Mouse (Mus musculus): ENCODE measurements around the gene Ehbp1l1. TPM values are rescaled to one million over a fixed set of nuclear protein-coding genes. Genes with fewer than 3 reads are reported as not detected.

Ehbp1l1 gene
- polyA plus RNA-seq, 1 experiment from 2014 or later, result 110 TPM

DNA sequence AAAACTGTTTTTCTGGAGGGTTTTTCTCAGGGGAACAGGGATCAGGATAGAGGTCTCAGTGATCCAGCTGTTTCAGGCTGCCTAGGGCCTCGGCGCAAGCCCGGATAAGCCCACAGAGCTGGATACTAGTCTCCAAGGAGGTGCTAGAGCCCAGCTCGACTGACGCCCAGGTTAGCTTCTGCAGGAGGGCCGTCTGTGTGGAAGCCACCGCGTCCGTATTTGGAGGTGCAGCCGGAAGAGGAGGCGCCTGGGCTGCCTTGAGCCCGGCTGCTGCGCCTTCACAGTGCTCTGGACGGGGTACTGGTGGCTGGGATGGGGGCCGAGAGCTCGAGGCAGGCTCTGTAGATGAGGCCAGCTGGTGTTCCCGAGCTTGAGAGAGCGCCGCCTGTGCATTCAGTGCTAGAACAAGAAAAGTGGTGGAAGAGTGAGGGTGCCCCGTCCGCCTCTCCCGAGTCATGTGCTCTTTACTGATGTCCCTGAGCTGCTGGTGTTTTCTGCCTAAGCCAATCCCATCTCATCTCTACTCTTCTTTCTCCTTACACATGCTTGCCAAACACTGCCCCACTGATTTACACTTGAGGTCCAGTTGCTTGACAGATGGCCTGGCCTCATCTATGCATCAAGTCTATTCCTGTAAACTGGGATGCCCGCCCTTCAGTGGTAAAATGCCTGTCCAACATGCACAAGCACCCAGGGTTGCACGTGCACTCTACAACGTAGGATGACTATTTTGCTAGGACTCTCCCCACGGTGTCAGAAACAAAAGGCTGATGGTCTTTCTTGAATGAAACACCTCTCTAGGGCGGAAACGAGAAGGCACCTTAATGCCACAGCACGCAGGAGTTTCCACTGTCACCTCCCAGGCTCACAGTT is 4.4 kb upstream of the Ehbp1l1 start:
- H3K9me3 ChIP-seq (replicated peaks), result no peaks in the 10 kb centered on the region
- peak overlapping the region; percentile 96 for H3K4me2 ChIP-seq
- peaks cover 10% of the 10 kb centered on the region for H3K36me3 ChIP-seq (replicated peaks)
- peaks cover 20% of the 10 kb centered on the region for H3K27me3 ChIP-seq
- peak overlapping the region; percentile 97 for H3K9ac ChIP-seq
- peaks cover 58% of the 10 kb centered on the region for H3K4me1 ChIP-seq (replicated peaks)
- peak overlapping the region; percentile 94 for H3K4me3 ChIP-seq (replicated peaks)
- WGBS (ENCODE audit: insufficient replicate concordance), result 70% methylated on average over 29 of the region's 29 CpGs
- ATAC-seq (ENCODE audit: insufficient read depth), result no peak
- peak overlapping the region; percentile 98; the same call in 1 of the 2 replicates for H3K27ac ChIP-seq (replicated peaks)

GRCm38 (mm10) chr19:5729444-5729815 is 3.3 kb upstream of the Ehbp1l1 start, which contains the start of gene Fam89b:
Gene Fam89b, minus strand, starts transcription at chr19:5729653.
- Histone ChIP-seq H3K4me1 (replicated peaks) (peaks cover 65% of the 10 kb centered on the region), H3K36me3 (replicated peaks) (peaks cover 10% of the 10 kb centered on the region), H3K27ac (replicated peaks) (peak within 1 kb of the TSS; percentile 98), H3K27me3 (peaks cover 9% of the 10 kb centered on the region; the same call in 1 of the 2 replicates), H3K9me3 (replicated peaks) (no peaks in the 10 kb centered on the region), H3K9ac (peak within 1 kb of the TSS; percentile 97), H3K4me3 (replicated peaks) (peak within 1 kb of the TSS; percentile 94), H3K4me2 (peak within 1 kb of the TSS; percentile 96)
- under 1% methylated on average over 37 of the region's 37 CpGs for WGBS (ENCODE audit: insufficient replicate concordance)
- peak; percentile 36 for ATAC-seq (ENCODE audit: insufficient read depth)

- 10% methylated on average over 37 of the region's 37 CpGs for WGBS (ENCODE audit: insufficient replicate concordance)
- ATAC-seq (ENCODE audit: insufficient read depth), result no peak
- no peaks in the 10 kb centered on the region for H3K9me3 ChIP-seq (replicated peaks)
- H3K4me1 ChIP-seq (replicated peaks), result peaks cover 71% of the 10 kb centered on the region
- H3K27ac ChIP-seq (replicated peaks), result peak overlapping the region; percentile 98
- peak overlapping the region; percentile 94 for H3K4me3 ChIP-seq (replicated peaks)
- peak overlapping the region; percentile 96 for H3K4me2 ChIP-seq
- peaks cover 16% of the 10 kb centered on the region for H3K36me3 ChIP-seq (replicated peaks)
- H3K9ac ChIP-seq, result peak overlapping the region; percentile 97
- H3K27me3 ChIP-seq, result peaks cover 4% of the 10 kb centered on the region; the same call in 1 of the 2 replicates
Measured at GRCm38 (mm10) chr19:5728631-5729443, 2.7 kb upstream of the Ehbp1l1 start.

- Histone ChIP-seq H3K27me3 (no peaks in the 10 kb centered on the region), H3K9ac (peak overlapping the region; percentile 97), H3K4me1 (replicated peaks) (peaks cover 82% of the 10 kb centered on the region), H3K9me3 (replicated peaks) (no peaks in the 10 kb centered on the region), H3K36me3 (replicated peaks) (peaks cover 27% of the 10 kb centered on the region), H3K4me2 (peak overlapping the region; percentile 96), H3K27ac (replicated peaks) (peak overlapping the region; percentile 98), H3K4me3 (replicated peaks) (peak overlapping the region; percentile 94)
- ATAC-seq (ENCODE audit: insufficient read depth), result no peak
- WGBS (ENCODE audit: insufficient replicate concordance), result 2% methylated on average over 14 of the region's 14 CpGs
Measured at GRCm38 (mm10) chr19:5727701-5728100, 1.6 kb upstream of the Ehbp1l1 start.

DNA sequence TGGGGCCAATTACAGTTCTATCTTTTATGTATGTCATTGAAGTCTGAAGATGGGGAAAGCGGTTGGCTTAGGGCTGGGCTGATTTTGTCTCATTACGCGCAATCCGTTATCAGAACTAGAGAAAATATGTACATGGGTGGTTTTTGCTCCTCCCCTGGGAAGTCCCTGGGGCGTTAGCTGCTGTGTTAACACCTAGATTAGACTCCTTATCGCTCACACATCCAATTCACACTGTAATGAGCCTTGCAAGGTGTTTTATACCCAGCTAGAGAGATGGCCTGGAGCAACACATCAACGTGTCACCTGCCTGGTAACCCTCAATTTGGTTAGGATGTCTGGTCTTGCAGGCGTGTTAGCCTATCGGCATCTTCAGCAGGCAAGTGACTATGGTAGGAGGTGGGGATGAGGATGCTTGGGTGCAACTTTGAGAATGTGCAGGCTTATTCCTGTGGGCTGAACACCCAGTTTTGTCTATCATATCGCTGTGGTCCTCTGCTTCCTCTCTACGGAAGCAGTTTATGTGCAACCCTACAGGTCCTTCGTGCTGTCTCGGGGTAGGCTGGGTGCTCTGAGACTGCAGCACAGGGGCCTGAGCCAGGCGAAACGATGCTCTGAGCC is 953 bp upstream of the Ehbp1l1 start:
- Histone ChIP-seq H3K4me2 (peak overlapping the region; percentile 96), H3K9ac (peak overlapping the region; percentile 98), H3K4me3 (replicated peaks) (peak overlapping the region; percentile 94), H3K27ac (replicated peaks) (peak overlapping the region; percentile 98), H3K4me1 (replicated peaks) (peaks cover 86% of the 10 kb centered on the region), H3K9me3 (replicated peaks) (no peaks in the 10 kb centered on the region), H3K36me3 (replicated peaks) (peaks cover 33% of the 10 kb centered on the region), H3K27me3 (no peaks in the 10 kb centered on the region)
- peak; percentile 52 for ATAC-seq (ENCODE audit: insufficient read depth)
- WGBS (ENCODE audit: insufficient replicate concordance), result 18% methylated on average over 15 of the region's 15 CpGs

GRCm38 (mm10) chr19:5725029-5725707 is 949 bp downstream of the Ehbp1l1 start:
- H3K9me3 ChIP-seq (replicated peaks), result no peaks in the 10 kb centered on the region
- peak; percentile 11; the same call in 1 of the 2 replicates for ATAC-seq (ENCODE audit: insufficient read depth)
- H3K36me3 ChIP-seq (replicated peaks), result peaks cover 48% of the 10 kb centered on the region
- no peaks in the 10 kb centered on the region for H3K27me3 ChIP-seq
- 10% methylated on average over 12 of the region's 12 CpGs for WGBS (ENCODE audit: insufficient replicate concordance)
- H3K9ac ChIP-seq, result peak overlapping the region; percentile 98
- peak overlapping the region; percentile 96 for H3K4me2 ChIP-seq
- H3K4me1 ChIP-seq (replicated peaks), result peaks cover 86% of the 10 kb centered on the region
- peak overlapping the region; percentile 98 for H3K27ac ChIP-seq (replicated peaks)
- H3K4me3 ChIP-seq (replicated peaks), result peak overlapping the region; percentile 94

GRCm38 (mm10) chr19:5724549-5724941 is 1.6 kb downstream of the Ehbp1l1 start:
- Histone ChIP-seq H3K4me3 (replicated peaks) (peak overlapping the region; percentile 94), H3K4me2 (peak overlapping the region; percentile 96), H3K9ac (peak overlapping the region; percentile 98), H3K9me3 (replicated peaks) (no peaks in the 10 kb centered on the region), H3K4me1 (replicated peaks) (peaks cover 86% of the 10 kb centered on the region), H3K27ac (replicated peaks) (peak overlapping the region; percentile 98), H3K27me3 (no peaks in the 10 kb centered on the region), H3K36me3 (replicated peaks) (peaks cover 51% of the 10 kb centered on the region)
- 11% methylated on average over 7 of the region's 7 CpGs for WGBS (ENCODE audit: insufficient replicate concordance)
- ATAC-seq (ENCODE audit: insufficient read depth), result peak; percentile 58

- H3K27me3 ChIP-seq, result no peaks in the 10 kb centered on the region
- peak overlapping the region; percentile 94 for H3K4me3 ChIP-seq (replicated peaks)
- H3K27ac ChIP-seq (replicated peaks), result peak overlapping the region; percentile 98
- no peak for ATAC-seq (ENCODE audit: insufficient read depth)
- H3K4me2 ChIP-seq, result peak overlapping the region; percentile 96
- WGBS (ENCODE audit: insufficient replicate concordance), result 13% methylated on average over 4 of the region's 4 CpGs
- H3K4me1 ChIP-seq (replicated peaks), result peaks cover 87% of the 10 kb centered on the region
- peak overlapping the region; percentile 98 for H3K9ac ChIP-seq
- H3K9me3 ChIP-seq (replicated peaks), result no peaks in the 10 kb centered on the region
- peaks cover 56% of the 10 kb centered on the region for H3K36me3 ChIP-seq (replicated peaks)
Measured at GRCm38 (mm10) chr19:5723934-5724548, 2.1 kb downstream of the Ehbp1l1 start.

GRCm38 (mm10) chr19:5722848-5723425 is 3.2 kb downstream of the Ehbp1l1 start:
- H3K9ac ChIP-seq, result peak overlapping the region; percentile 98
- peak overlapping the region; percentile 96 for H3K4me2 ChIP-seq
- H3K4me1 ChIP-seq (replicated peaks), result peaks cover 84% of the 10 kb centered on the region
- H3K4me3 ChIP-seq (replicated peaks), result peak overlapping the region; percentile 94
- H3K9me3 ChIP-seq (replicated peaks), result no peaks in the 10 kb centered on the region
- no peaks in the 10 kb centered on the region for H3K27me3 ChIP-seq
- ATAC-seq (ENCODE audit: insufficient read depth), result peak; percentile 71
- peaks cover 65% of the 10 kb centered on the region for H3K36me3 ChIP-seq (replicated peaks)
- WGBS (ENCODE audit: insufficient replicate concordance), result 32% methylated on average over 7 of the region's 7 CpGs
- peak overlapping the region; percentile 98 for H3K27ac ChIP-seq (replicated peaks)

Measured in liver, embryonic 15.5 days (tissue).